Mouse (Mus musculus) heart, adult 2 months (tissue): ENCODE measurements around the gene Olfr982. TPM values are rescaled to one million over a fixed set of nuclear protein-coding genes. Genes with fewer than 3 reads are reported as not detected.
A peak's percentile ranks its signal among the peaks of the same experiment; 100 is the strongest.

Experiments used
- DNase-seq, 2 experiments: peaks; one replicate each; pipeline ENCODE4 v3.0.0; 2021
- H3K27ac ChIP-seq: fragments of 200-600 bp; 2 replicates; pipeline ENCODE4 v1.8.1; 2022
- H3K27me3 ChIP-seq: fragments of 200-500 bp; 2 replicates; pipeline ENCODE4 v1.6.1; 2012; ENCODE audit warnings: mild to moderate bottlenecking, low read length, inconsistent platforms, mixed read lengths; ENCODE audit not compliant: control insufficient read depth, insufficient read depth
- H3K36me3 ChIP-seq: fragments of 200-500 bp; 2 replicates; pipeline ENCODE4 v1.6.1; 2012; ENCODE audit warnings: low read length, inconsistent platforms; ENCODE audit not compliant: control insufficient read depth, insufficient read depth
- H3K4me1 ChIP-seq: fragments of 200-500 bp; 2 replicates; pipeline ENCODE4 v1.6.1; 2011; ENCODE audit warnings: low read length; ENCODE audit not compliant: control insufficient read depth, insufficient read depth
- H3K4me3 ChIP-seq: fragments of 200-600 bp; 2 replicates; pipeline ENCODE4 v1.8.1; 2022
- H3K79me2 ChIP-seq: fragments of 200-500 bp; replicated peaks from 2 replicates; pipeline ENCODE4 v1.6.1; 2012; ENCODE audit warnings: mild to moderate bottlenecking, inconsistent platforms, low read length, moderate library complexity, mixed read lengths; ENCODE audit not compliant: control insufficient read depth, insufficient read depth
- H3K9ac ChIP-seq: fragments of 200-500 bp; 2 replicates; pipeline ENCODE4 v1.6.1; 2012; ENCODE audit warnings: low read depth, mild to moderate bottlenecking, control low read depth, inconsistent platforms, low read length, mixed read lengths
- CTCF ChIP-seq: fragments of 200-600 bp; IDR thresholded peaks from 2 replicates; pipeline ENCODE4 v1.8.1; 2022; ENCODE audit warnings: antibody characterized with exemption, mild to moderate bottlenecking, moderate library complexity
- EP300 ChIP-seq: fragments of 200-500 bp; IDR thresholded peaks from 2 replicates; pipeline ENCODE4 v1.6.1; 2011; ENCODE audit warnings: low read depth, low read length, control low read depth; ENCODE audit not compliant: insufficient read depth
- POLR2A ChIP-seq: fragments of 200-500 bp; IDR thresholded peaks from 2 replicates; pipeline ENCODE4 v1.6.1; 2011; ENCODE audit warnings: mild to moderate bottlenecking, low read depth, low read length, control low read depth; ENCODE audit not compliant: insufficient read depth
- WGBS: fragments of 180-500 bp; shearing (Covaris S2); methylation state at CpG from one replicate; pipeline ENCODE4 v1.1.7; 2018; 5-methylcytosine and 5-hydroxymethylcytosine counted together
- intact Hi-C: fragments of 180-260 bp; cut with DNase I; formaldehyde crosslinking; loops from one replicate; pipeline ENCODE4 v1.15.1; 2025
- polyA plus RNA-seq: library from polyadenylated mRNA; depleted of rRNA; stranded (reverse); fragments of >200 nt; gene quantifications from 2 replicates; pipeline ENCODE4 v1.2.3, GENCODE M21; 2012; rRNA removed
- total RNA-seq, 2 experiments: library from RNA; stranded (reverse); gene quantifications; 2 replicates each; pipeline ENCODE4 v1.2.3; 2021

The Olfr982 gene
- total and polyA plus RNA-seq, 3 experiments, result not detected

- no peak for DNase-seq
- H3K4me3 ChIP-seq, result no peak overlapping the region
- H3K36me3 ChIP-seq, result no peaks in the 10 kb centered on the region
- peak overlapping the region; percentile 12; the same call in 1 of the 2 replicates for H3K27ac ChIP-seq
- no peaks in the 10 kb centered on the region for H3K79me2 ChIP-seq
- intact Hi-C loops, result no loop called here
- no peaks in the 10 kb centered on the region for H3K27me3 ChIP-seq
- no peak for TF ChIP-seq POLR2A
- TF ChIP-seq CTCF, result no peak
- no peak for TF ChIP-seq EP300
- 0 out of 2 replicates have a peak, but pooled peaks cover 2% of the 10 kb centered on the region for H3K4me1 ChIP-seq
- H3K9ac ChIP-seq, result no peak overlapping the region
- WGBS, result 47% methylated on average over 5 of the region's 5 CpGs
These were observed 43.6 kb downstream of the Olfr982 start for GRCm38 (mm10) chr9:40117287-40117659.

Other genes with a start within 250 kb of the Olfr982 start
- not detected for gene Olfr971, start 237.0 kb upstream of the Olfr982 start, total RNA-seq
- not detected in 2 replicates for gene Olfr971, start 237.0 kb upstream of the Olfr982 start, polyA plus RNA-seq
- gene Olfr972, start 207.4 kb upstream of the Olfr982 start, total RNA-seq, result not detected
- not detected in 2 replicates for gene Olfr972, start 207.4 kb upstream of the Olfr982 start, polyA plus RNA-seq
- gene Olfr229, start 166.5 kb upstream of the Olfr982 start, total RNA-seq, result not detected
- gene Olfr229, start 166.5 kb upstream of the Olfr982 start, polyA plus RNA-seq, result not detected in 2 replicates
- gene Olfr974, start 136.3 kb upstream of the Olfr982 start, total RNA-seq, result not detected
- gene Olfr974, start 136.3 kb upstream of the Olfr982 start, polyA plus RNA-seq, result not detected in 2 replicates
- gene Olfr975, start 121.8 kb upstream of the Olfr982 start, total RNA-seq, result not detected
- gene Olfr975, start 121.8 kb upstream of the Olfr982 start, polyA plus RNA-seq, result not detected in 2 replicates
- gene Olfr976, start 112.7 kb upstream of the Olfr982 start, total RNA-seq, result not detected
- not detected in 2 replicates for gene Olfr976, start 112.7 kb upstream of the Olfr982 start, polyA plus RNA-seq
- gene Olfr978, start 81.7 kb upstream of the Olfr982 start, total RNA-seq, result not detected
- not detected in 2 replicates for gene Olfr978, start 81.7 kb upstream of the Olfr982 start, polyA plus RNA-seq
- not detected for gene Olfr979, start 70.4 kb upstream of the Olfr982 start, total RNA-seq
- gene Olfr979, start 70.4 kb upstream of the Olfr982 start, polyA plus RNA-seq, result not detected in 2 replicates
- not detected for gene Olfr980, start 64.2 kb upstream of the Olfr982 start, total RNA-seq
- not detected in 2 replicates for gene Olfr980, start 64.2 kb upstream of the Olfr982 start, polyA plus RNA-seq
- gene Olfr981, start 52.4 kb upstream of the Olfr982 start, total RNA-seq, result not detected
- not detected in 2 replicates for gene Olfr981, start 52.4 kb upstream of the Olfr982 start, polyA plus RNA-seq
- gene Olfr983, start 19.8 kb downstream of the Olfr982 start, total RNA-seq, result not detected
- not detected in 2 replicates for gene Olfr983, start 19.8 kb downstream of the Olfr982 start, polyA plus RNA-seq
- gene Olfr984, start 40.4 kb downstream of the Olfr982 start, total RNA-seq, result not detected
- not detected in 2 replicates for gene Olfr984, start 40.4 kb downstream of the Olfr982 start, polyA plus RNA-seq
- not detected for gene Olfr985, start 56.4 kb downstream of the Olfr982 start, total RNA-seq
- gene Olfr985, start 56.4 kb downstream of the Olfr982 start, polyA plus RNA-seq, result not detected in 2 replicates
- gene Tmem225, start 74.3 kb downstream of the Olfr982 start, total RNA-seq, result not detected
- gene Tmem225, start 74.3 kb downstream of the Olfr982 start, polyA plus RNA-seq, result not detected in 2 replicates
- gene Olfr986, start 107.1 kb downstream of the Olfr982 start, total RNA-seq, result not detected
- gene Olfr986, start 107.1 kb downstream of the Olfr982 start, polyA plus RNA-seq, result not detected in 2 replicates
- gene Zfp202, start 118.5 kb downstream of the Olfr982 start, total RNA-seq, result 1 to 10 TPM; 2.7 to 2.8 TPM
- 1.2 and 1.8 TPM in 2 replicates for gene Zfp202, start 118.5 kb downstream of the Olfr982 start, polyA plus RNA-seq
- gene Scn3b, start 195.4 kb downstream of the Olfr982 start, total RNA-seq, result 1 to 10 TPM in 1 of 2 experiments, under 1 TPM in 1; 0.70 to 2.0 TPM
- 0.91 and 0.96 TPM in 2 replicates for gene Scn3b, start 195.4 kb downstream of the Olfr982 start, polyA plus RNA-seq